Mouse (Mus musculus) hindbrain, embryonic 11.5 days (tissue): ENCODE measurements at regions not wholly inside any gene's neighbourhood (a gene's known extent, or its start where the extent isn't known, plus 50 kb on each side); places are given as distances from the start of the nearest gene placed in this dataset.

Source experiments
- ATAC-seq: fragments of 200-750 bp; cut with Nextera tagmentation; 2 replicates; pipeline ENCODE4 v1.8.0; 2017; ENCODE audit warnings: mild to moderate bottlenecking, moderate TSS enrichment, moderate library complexity; ENCODE audit not compliant: low FRiP score
- DNase-seq: peaks from one replicate; pipeline ENCODE4 v3.0.0-alpha.2; 2015; ENCODE audit warnings: low spot score
- H3K27ac ChIP-seq: fragments of 300-500 bp; sonication (generic); 2 replicates; pipeline ENCODE4 v1.5.1; 2014; ENCODE audit warnings: mild to moderate bottlenecking, low read depth, low read length
- H3K27me3 ChIP-seq: fragments of 300-500 bp; sonication (generic); 2 replicates; pipeline ENCODE4 v1.6.1; 2014; ENCODE audit warnings: mild to moderate bottlenecking, low read length, moderate library complexity, mixed read lengths; ENCODE audit not compliant: control insufficient read depth, insufficient read depth
- H3K36me3 ChIP-seq: fragments of 300-500 bp; sonication (generic); 2 replicates; pipeline ENCODE4 v1.6.1; 2014; ENCODE audit warnings: mild to moderate bottlenecking, low read length, moderate library complexity, mixed read lengths; ENCODE audit not compliant: control insufficient read depth, insufficient read depth
- H3K4me1 ChIP-seq: fragments of 300-500 bp; sonication (generic); replicated peaks from 2 replicates; pipeline ENCODE4 v1.6.1; 2014; ENCODE audit warnings: low read length, mixed read lengths; ENCODE audit not compliant: control insufficient read depth, insufficient read depth
- H3K4me2 ChIP-seq: fragments of 300-500 bp; sonication (generic); replicated peaks from 2 replicates; pipeline ENCODE4 v1.6.1; 2014; ENCODE audit warnings: mild to moderate bottlenecking, low read depth, low read length
- H3K4me3 ChIP-seq: fragments of 300-500 bp; sonication (generic); 2 replicates; pipeline ENCODE4 v1.5.1; 2014; ENCODE audit warnings: low read depth, low read length
- H3K9ac ChIP-seq: fragments of 300-500 bp; sonication (generic); 2 replicates; pipeline ENCODE4 v1.6.1; 2014; ENCODE audit warnings: low read depth, low read length
- H3K9me3 ChIP-seq: fragments of 300-500 bp; sonication (generic); 2 replicates; pipeline ENCODE4 v1.6.1; 2016; ENCODE audit warnings: low read length; ENCODE audit not compliant: control insufficient read depth
- WGBS: fragments of 180-500 bp; shearing (Covaris S2); extraction: QIAGEN DNeasy Blood & Tissue Kit; methylation state at CpG from one replicate; pipeline ENCODE4 v1.1.7; 2014; 5-methylcytosine and 5-hydroxymethylcytosine counted together

DNA sequence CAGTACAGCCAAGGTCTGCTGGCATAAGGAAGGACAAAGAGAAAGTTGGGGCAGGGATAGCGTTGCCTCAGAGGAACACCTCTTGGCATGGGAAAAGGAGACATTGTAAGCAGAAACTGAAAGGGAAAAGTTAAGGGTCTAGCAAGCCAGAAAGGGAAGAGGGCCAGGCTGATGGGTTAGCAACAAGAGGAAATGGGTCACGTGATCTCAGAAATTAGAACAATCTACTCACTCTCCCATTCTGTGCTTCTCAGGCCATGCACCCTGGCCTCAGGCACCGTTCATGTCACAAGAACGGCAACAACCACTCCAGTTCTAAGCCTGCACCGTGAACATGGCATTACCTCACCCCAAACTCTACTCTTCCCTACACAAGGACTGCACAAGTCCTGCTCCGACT is 54.8 kb upstream of the Slc2a1 start:
- Histone ChIP-seq H3K9me3 (no peaks in the 10 kb centered on the region), H3K4me1 (no peaks in the 10 kb centered on the region), H3K9ac (no peak overlapping the region), H3K36me3 (no peaks in the 10 kb centered on the region), H3K27me3 (no peaks in the 10 kb centered on the region), H3K4me2 (no peak overlapping the region), H3K27ac (no peak overlapping the region), H3K4me3 (no peak overlapping the region)
- DNase-seq (no peak), ATAC-seq (no peak)
- 86% methylated on average over 6 of the region's 6 CpGs for WGBS

DNA sequence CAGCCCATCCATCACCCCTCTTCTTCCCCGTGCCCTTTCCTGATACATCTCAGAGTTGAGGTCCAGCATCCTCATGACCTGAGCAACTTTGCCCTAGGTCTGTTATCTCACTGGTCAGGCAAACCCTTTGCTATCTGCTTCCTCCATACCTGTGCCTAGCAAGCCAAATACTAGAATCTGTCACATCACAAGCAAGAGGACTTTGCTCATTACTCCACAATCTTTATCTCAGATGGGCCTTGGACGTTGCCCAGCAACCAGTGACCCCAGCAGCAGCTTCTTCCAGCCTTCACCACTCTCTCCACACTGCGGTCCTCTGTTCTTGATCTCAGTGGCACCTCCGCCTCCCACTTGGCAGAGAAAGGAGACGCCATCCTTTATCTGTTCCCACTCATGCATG is 54.4 kb upstream of the Slc2a1 start:
- H3K27ac ChIP-seq, result no peak overlapping the region
- no peaks in the 10 kb centered on the region for H3K9me3 ChIP-seq
- no peak overlapping the region for H3K4me2 ChIP-seq
- no peaks in the 10 kb centered on the region for H3K36me3 ChIP-seq
- H3K4me1 ChIP-seq, result no peaks in the 10 kb centered on the region
- DNase-seq (no peak), ATAC-seq (no peak)
- no peaks in the 10 kb centered on the region for H3K27me3 ChIP-seq
- WGBS, result 84% methylated on average over 5 of the region's 5 CpGs
- H3K4me3 ChIP-seq, result no peak overlapping the region
- no peak overlapping the region for H3K9ac ChIP-seq

DNA sequence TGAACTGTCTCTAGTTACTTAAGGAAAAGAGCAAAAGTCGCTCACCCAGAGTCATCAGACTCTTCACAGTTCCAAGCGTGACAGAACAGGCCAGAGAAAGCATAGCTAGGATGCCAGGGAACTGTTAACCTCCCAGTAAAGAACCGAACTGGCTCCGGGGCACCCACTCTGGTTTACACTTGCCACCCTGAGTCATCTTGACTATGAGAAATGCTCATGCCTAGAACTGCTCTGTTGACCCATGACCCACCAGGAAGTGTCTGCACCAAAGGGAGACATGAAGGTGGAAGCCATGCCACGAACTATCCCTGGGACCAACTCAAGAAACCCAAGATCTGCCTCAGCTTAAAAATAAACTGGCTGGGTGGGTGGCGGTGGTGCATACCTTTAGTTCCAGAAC is 51.3 kb upstream of the Slc2a1 start:
- no peak for ATAC-seq

DNA sequence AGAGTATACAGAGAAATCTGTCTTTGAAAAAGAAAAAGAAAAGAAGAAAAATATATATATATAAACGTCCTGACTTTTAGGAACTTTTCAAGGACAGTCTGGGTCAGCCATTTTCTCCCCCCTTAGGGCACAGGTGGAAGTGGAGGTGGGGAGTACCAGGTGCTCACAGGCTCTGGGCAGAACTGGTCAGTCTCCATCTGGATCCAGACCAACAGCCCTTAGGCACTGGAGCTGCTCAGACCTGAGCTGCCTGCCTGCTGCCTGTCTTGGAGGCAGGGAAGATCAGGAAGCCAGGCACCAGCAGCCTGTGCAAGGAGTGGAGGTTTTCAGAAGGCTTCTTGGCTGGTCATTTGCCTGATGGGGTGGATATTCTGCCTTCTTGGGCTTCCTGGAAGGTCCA is 50.7 kb upstream of the Slc2a1 start:
- H3K9me3 ChIP-seq, result no peaks in the 10 kb centered on the region
- 73% methylated on average over 1 of the region's 1 CpGs for WGBS
- DNase-seq (no peak), ATAC-seq (no peak)
- H3K27me3 ChIP-seq, result no peaks in the 10 kb centered on the region
- no peak overlapping the region for H3K9ac ChIP-seq
- H3K4me2 ChIP-seq, result no peak overlapping the region
- no peaks in the 10 kb centered on the region for H3K36me3 ChIP-seq
- H3K4me3 ChIP-seq, result no peak overlapping the region
- no peak overlapping the region for H3K27ac ChIP-seq
- no peaks in the 10 kb centered on the region for H3K4me1 ChIP-seq

More for the DNA sequence above, 51.3 kb upstream of the Slc2a1 start:
- no peak for DNase-seq
- Histone ChIP-seq H3K9me3 (no peaks in the 10 kb centered on the region), H3K27ac (no peak overlapping the region), H3K36me3 (no peaks in the 10 kb centered on the region), H3K27me3 (no peaks in the 10 kb centered on the region), H3K4me3 (no peak overlapping the region), H3K4me1 (no peaks in the 10 kb centered on the region), H3K9ac (no peak overlapping the region), H3K4me2 (no peak overlapping the region)
- 88% methylated on average over 6 of the region's 6 CpGs for WGBS
